ENCODE assay signal across 11 mouse cellular contexts in genomic region chr7:46433874-46434273, GRCm38 (mm10). TPM values are rescaled to one million over a fixed set of nuclear protein-coding genes. Genes with fewer than 3 reads are reported as not detected.
DNase-seq lines count a peak whose midpoint lies in the region; ATAC-seq lines count a peak whose summit lies in the region.
"Had no signal": no experiment of that assay in that cellular context is flagged by ENCODE, and none has a peak within 500 bp of the region (broad histone marks: within the 10 kb centered on the region; RNA-seq: fewer than 3 reads in every experiment).

No protein-coding gene starts in this region.

- H3K9ac ChIP-seq in lung, embryonic 15.5 days, result no peak overlapping the region
- no peak overlapping the region for H3K9ac ChIP-seq in intestine, embryonic 15.5 days

- no peak overlapping the region for H3K4me3 ChIP-seq in lung, embryonic 15.5 days
- no peak overlapping the region for H3K4me3 ChIP-seq in intestine, embryonic 15.5 days (replicated peaks)

- H3K4me2 ChIP-seq in lung, embryonic 15.5 days, result no peak overlapping the region
- H3K4me2 ChIP-seq in intestine, embryonic 15.5 days (replicated peaks), result no peak overlapping the region

- no peaks in the 10 kb centered on the region for H3K9me3 ChIP-seq in lung, embryonic 15.5 days
- no peaks in the 10 kb centered on the region for H3K9me3 ChIP-seq in intestine, embryonic 15.5 days

- peak; percentile 63 to 64 for DNase-seq in cerebellum, postnatal 10 days
- DNase-seq in cerebellum, adult 18-20 months, result no peak
- DNase-seq in lung, postnatal 14 days, result no peak
- DNase-seq in retina, embryonic 14.5 days (ENCODE audit: low spot score), result peak; percentile 31
- no peak for DNase-seq in urinary bladder, postnatal 25 days (ENCODE audit: low spot score)
- DNase-seq in ovary, postnatal 36 days (ENCODE audit: low spot score), result no peak
- DNase-seq: heart, postnatal 4 days; liver had no signal

- 64% methylated on average over 5 of the region's 5 CpGs for WGBS in lung, embryonic 15.5 days
- WGBS in intestine, embryonic 15.5 days, result 63% methylated on average over 5 of the region's 5 CpGs

- H3K27ac ChIP-seq in lung, embryonic 15.5 days, result no peak overlapping the region
- H3K27ac ChIP-seq in intestine, embryonic 15.5 days, result no peak overlapping the region

- H3K4me1 ChIP-seq in lung, embryonic 15.5 days, result no peaks in the 10 kb centered on the region
- H3K4me1 ChIP-seq in intestine, embryonic 15.5 days (replicated peaks), result 0 out of 2 replicates have a peak, but pooled peaks cover 2% of the 10 kb centered on the region

- H3K36me3 ChIP-seq in lung, embryonic 15.5 days, result no peaks in the 10 kb centered on the region
- no peaks in the 10 kb centered on the region for H3K36me3 ChIP-seq in intestine, embryonic 15.5 days

- no peaks in the 10 kb centered on the region for H3K27me3 ChIP-seq in lung, embryonic 15.5 days
- no peaks in the 10 kb centered on the region for H3K27me3 ChIP-seq in intestine, embryonic 15.5 days (replicated peaks)

- ATAC-seq in lung, embryonic 15.5 days (ENCODE audit: borderline replicate concordance, extremely low read depth, low FRiP score, low TSS enrichment), result peak; percentile 33; the same call in 1 of the 2 replicates
- peak; percentile 26; the same call in 1 of the 2 replicates for ATAC-seq in intestine, embryonic 15.5 days
- ATAC-seq: activated CD4-positive, CD25-positive, alpha-beta regulatory T cell, adult 4 months had no signal

RNA-seq across cellular contexts. Expression of gene Kcnc1, which starts 37.6 kb away (rescaled TPM):
- 0.24 and 0.37 TPM in 2 replicates for polyA plus RNA-seq in lung, embryonic 15.5 days (2015; fragmentation: Nextera tagmentation; extraction: Ambion mirVana)
- polyA plus RNA-seq in intestine, embryonic 15.5 days (2015; fragmentation: Nextera tagmentation; extraction: Ambion mirVana), result 0.38 and 0.53 TPM in 2 replicates
- polyA plus RNA-seq: activated CD4-positive, CD25-positive, alpha-beta regulatory T cell, adult 4 months had no signal

RNA-seq across cellular contexts. Expression of gene Myod1, which starts 57.6 kb away (rescaled TPM):
- 0.12 and 0.28 TPM in 2 replicates for polyA plus RNA-seq in lung, embryonic 15.5 days (2015; fragmentation: Nextera tagmentation; extraction: Ambion mirVana)
- polyA plus RNA-seq in intestine, embryonic 15.5 days (2015; fragmentation: Nextera tagmentation; extraction: Ambion mirVana), result 0.24 TPM in 1 of 2 replicates, not detected in the other
- polyA plus RNA-seq: activated CD4-positive, CD25-positive, alpha-beta regulatory T cell, adult 4 months had no signal

Comparison
In these comparisons a context has a peak if more than half of its experiments do, and no peak if none do; other contexts are left out.
1. DNase-seq: peak in cerebellum, postnatal 10 days (2 of 2) and retina, embryonic 14.5 days (single experiment); none in cerebellum, adult 18-20 months (0 of 2), lung, postnatal 14 days (single experiment), urinary bladder, postnatal 25 days (single experiment) and ovary, postnatal 36 days (single experiment).